Mouse (Mus musculus) lung, adult 2 months (tissue): ENCODE measurements around the gene Scfd1.

Experiments used
- CTCF ChIP-seq: fragments of 200-500 bp; IDR thresholded peaks from 2 replicates; pipeline ENCODE4 v1.5.1; 2011; ENCODE audit warnings: mild to moderate bottlenecking, low read length, control low read depth; ENCODE audit not compliant: insufficient read depth
- POLR2A ChIP-seq: fragments of 200-500 bp; IDR thresholded peaks from 2 replicates; pipeline ENCODE4 v1.6.1; 2011; ENCODE audit warnings: low read depth, mild to moderate bottlenecking, control low read depth, low read length, borderline replicate concordance; ENCODE audit errors: extremely low read depth

DNA sequence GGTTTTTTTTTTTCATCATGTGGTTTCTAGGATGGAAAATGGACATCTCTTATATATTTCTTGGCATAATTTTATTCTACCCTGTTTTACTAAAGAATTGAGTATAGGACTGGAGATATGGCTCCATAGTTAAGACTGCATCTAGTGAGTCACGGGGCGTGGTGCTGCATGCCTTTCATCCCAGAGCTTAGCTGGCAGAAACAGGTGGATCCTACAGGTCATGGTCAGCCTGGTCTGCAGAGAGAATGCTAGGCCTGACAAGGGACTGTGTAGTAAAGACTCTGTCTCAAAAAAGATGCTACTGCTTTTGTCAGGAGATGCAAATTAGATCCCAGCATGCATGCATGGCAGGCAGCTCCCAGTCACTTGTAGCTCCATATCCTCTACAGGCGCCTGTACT lies 8.8 kb upstream of the Scfd1 start:
- no peak for TF ChIP-seq CTCF
- TF ChIP-seq POLR2A = no peak
